Mouse (Mus musculus): ENCODE results near the gene Scarb2. TPM values are rescaled to one million over a fixed set of nuclear protein-coding genes. Genes with fewer than 3 reads are reported as not detected.
A peak's percentile ranks its signal among the peaks of the same experiment; 100 is the strongest.

Scarb2 gene
- polyA plus RNA-seq, 1 experiment: 16.7 TPM

GRCm38 (mm10) chr5:92442914-92443313 lies 63.7 kb downstream of the Scarb2 start:
- H3K4me1 ChIP-seq (ENCODE audit: control insufficient read depth, insufficient read depth, low read length): peaks cover 1% of the 10 kb centered on the region
- TF ChIP-seq POLR2A (IDR thresholded peaks at IDR 0.05; ENCODE audit: borderline replicate concordance, control insufficient read depth, low read depth, low read length) (no peak), CTCF (IDR thresholded peaks at IDR 0.05; ENCODE audit: control insufficient read depth, insufficient read depth, low read length) (no peak)
- WGBS: 83% methylated on average over 7 of the region's 7 CpGs
- no peak overlapping the region for H3K27ac ChIP-seq (ENCODE audit: control insufficient read depth, insufficient read depth, low read depth, low read length, poor library complexity)
- no peak overlapping the region for H3K4me3 ChIP-seq (replicated peaks; ENCODE audit: control insufficient read depth, low read depth, low read length)

- WGBS: 54% methylated on average over 5 of the region's 5 CpGs
- Histone ChIP-seq H3K4me1 (ENCODE audit: control insufficient read depth, insufficient read depth, low read length) (peaks cover 1% of the 10 kb centered on the region), H3K27ac (ENCODE audit: control insufficient read depth, insufficient read depth, low read depth, low read length, poor library complexity) (no peak overlapping the region), H3K4me3 (replicated peaks; ENCODE audit: control insufficient read depth, low read depth, low read length) (no peak overlapping the region)
- TF ChIP-seq CTCF (IDR thresholded peaks at IDR 0.05; ENCODE audit: control insufficient read depth, insufficient read depth, low read length): no peak
- no peak for TF ChIP-seq POLR2A (IDR thresholded peaks at IDR 0.05; ENCODE audit: borderline replicate concordance, control insufficient read depth, low read depth, low read length)
Measured at GRCm38 (mm10) chr5:92441494-92441893, 65.1 kb downstream of the Scarb2 start.

GRCm38 (mm10) chr5:92438540-92438939 lies 68.1 kb downstream of the Scarb2 start:
- Histone ChIP-seq H3K27ac (ENCODE audit: control insufficient read depth, insufficient read depth, low read depth, low read length, poor library complexity) (no peak overlapping the region), H3K4me1 (ENCODE audit: control insufficient read depth, insufficient read depth, low read length) (peaks cover 1% of the 10 kb centered on the region), H3K4me3 (replicated peaks; ENCODE audit: control insufficient read depth, low read depth, low read length) (no peak overlapping the region)
- TF ChIP-seq CTCF (IDR thresholded peaks at IDR 0.05; ENCODE audit: control insufficient read depth, insufficient read depth, low read length) (no peak), POLR2A (IDR thresholded peaks at IDR 0.05; ENCODE audit: borderline replicate concordance, control insufficient read depth, low read depth, low read length) (no peak)
- WGBS: 85% methylated on average over 8 of the region's 8 CpGs

- peak within 1 kb of the TSS; percentile 67 for H3K27ac ChIP-seq (ENCODE audit: control insufficient read depth, insufficient read depth, low read depth, low read length, poor library complexity)
- H3K4me3 ChIP-seq (replicated peaks; ENCODE audit: control insufficient read depth, low read depth, low read length): peak within 1 kb of the TSS; percentile 66
- TF ChIP-seq POLR2A (IDR thresholded peaks at IDR 0.05; ENCODE audit: borderline replicate concordance, control insufficient read depth, low read depth, low read length): peak; percentile 86; the same call in 1 of the 2 replicates
- TF ChIP-seq CTCF (IDR thresholded peaks at IDR 0.05; ENCODE audit: control insufficient read depth, insufficient read depth, low read length): no peak; the same call in 1 of the 2 replicates
- no peaks in the 10 kb centered on the region for H3K4me1 ChIP-seq (ENCODE audit: control insufficient read depth, insufficient read depth, low read length)
- under 1% methylated on average over 34 of the region's 34 CpGs for WGBS
Measured at GRCm38 (mm10) chr5:92435025-92435584, 71.5 kb downstream of the Scarb2 start, which contains the start of gene Nup54. Gene Nup54, minus strand, starts transcription at chr5:92435219.

- H3K4me1 ChIP-seq (ENCODE audit: control insufficient read depth, insufficient read depth, low read length): no peaks in the 10 kb centered on the region
- peak overlapping the region; percentile 66 for H3K4me3 ChIP-seq (replicated peaks; ENCODE audit: control insufficient read depth, low read depth, low read length)
- H3K27ac ChIP-seq (ENCODE audit: control insufficient read depth, insufficient read depth, low read depth, low read length, poor library complexity): peak overlapping the region; percentile 67
- TF ChIP-seq CTCF (IDR thresholded peaks at IDR 0.05; ENCODE audit: control insufficient read depth, insufficient read depth, low read length) (no peak), POLR2A (IDR thresholded peaks at IDR 0.05; ENCODE audit: borderline replicate concordance, control insufficient read depth, low read depth, low read length) (no peak)
- WGBS: under 1% methylated on average over 32 of the region's 39 CpGs
Measured at GRCm38 (mm10) chr5:92434571-92434985, 72.1 kb downstream of the Scarb2 start.

- under 1% methylated on average over 12 of the region's 12 CpGs for WGBS
- Histone ChIP-seq H3K4me1 (ENCODE audit: control insufficient read depth, insufficient read depth, low read length) (no peaks in the 10 kb centered on the region), H3K27ac (ENCODE audit: control insufficient read depth, insufficient read depth, low read depth, low read length, poor library complexity) (peak overlapping the region; percentile 67; the same call in 1 of the 2 replicates), H3K4me3 (replicated peaks; ENCODE audit: control insufficient read depth, low read depth, low read length) (peak overlapping the region; percentile 66)
- TF ChIP-seq POLR2A (IDR thresholded peaks at IDR 0.05; ENCODE audit: borderline replicate concordance, control insufficient read depth, low read depth, low read length) (no peak), CTCF (IDR thresholded peaks at IDR 0.05; ENCODE audit: control insufficient read depth, insufficient read depth, low read length) (no peak)
Measured at GRCm38 (mm10) chr5:92434070-92434469, 72.6 kb downstream of the Scarb2 start.

GRCm38 (mm10) chr5:92431611-92432010 lies 75.0 kb downstream of the Scarb2 start:
- H3K4me1 ChIP-seq (ENCODE audit: control insufficient read depth, insufficient read depth, low read length): no peaks in the 10 kb centered on the region
- 91% methylated on average over 7 of the region's 7 CpGs for WGBS
- no peak for TF ChIP-seq CTCF (IDR thresholded peaks at IDR 0.05; ENCODE audit: control insufficient read depth, insufficient read depth, low read length)
- TF ChIP-seq POLR2A (IDR thresholded peaks at IDR 0.05; ENCODE audit: borderline replicate concordance, control insufficient read depth, low read depth, low read length): no peak
- H3K4me3 ChIP-seq (replicated peaks; ENCODE audit: control insufficient read depth, low read depth, low read length): no peak overlapping the region
- no peak overlapping the region for H3K27ac ChIP-seq (ENCODE audit: control insufficient read depth, insufficient read depth, low read depth, low read length, poor library complexity)

- no peak for TF ChIP-seq POLR2A (IDR thresholded peaks at IDR 0.05; ENCODE audit: borderline replicate concordance, control insufficient read depth, low read depth, low read length)
- no peak for TF ChIP-seq CTCF (IDR thresholded peaks at IDR 0.05; ENCODE audit: control insufficient read depth, insufficient read depth, low read length)
- Histone ChIP-seq H3K4me1 (ENCODE audit: control insufficient read depth, insufficient read depth, low read length) (no peaks in the 10 kb centered on the region), H3K4me3 (replicated peaks; ENCODE audit: control insufficient read depth, low read depth, low read length) (no peak overlapping the region), H3K27ac (ENCODE audit: control insufficient read depth, insufficient read depth, low read depth, low read length, poor library complexity) (no peak overlapping the region)
- WGBS: 89% methylated on average over 5 of the region's 5 CpGs
Measured at GRCm38 (mm10) chr5:92430723-92431122, 75.9 kb downstream of the Scarb2 start.
